Mouse (Mus musculus): ENCODE measurements around the gene Klhl10. TPM values are rescaled to one million over a fixed set of nuclear protein-coding genes. Genes with fewer than 3 reads are reported as not detected.

Gene Klhl10
- polyA plus RNA-seq, 1 experiment from 2014 or later: 0.63 TPM

DNA sequence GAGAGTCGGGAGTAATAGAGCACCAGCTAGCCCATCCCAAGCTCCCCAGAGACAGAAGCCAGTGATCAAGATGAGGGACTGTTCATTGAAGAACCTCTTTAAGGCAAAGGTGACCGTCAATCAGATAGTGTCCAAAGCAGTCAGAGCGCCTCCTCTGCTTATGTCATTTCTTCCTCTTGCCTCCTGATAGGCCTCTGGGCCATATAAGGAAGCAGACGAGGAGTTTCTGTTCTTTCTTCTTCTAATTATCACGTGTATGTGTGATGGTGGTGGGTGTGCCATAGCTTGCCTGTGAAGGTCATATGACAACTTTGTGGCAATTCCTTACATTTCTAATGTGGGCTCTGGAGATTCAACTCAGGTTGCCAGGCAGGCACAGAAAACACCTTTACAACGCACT, 40.9 kb upstream of the Klhl10 start:
- WGBS: 86% methylated on average over 6 of the region's 6 CpGs
- peaks cover 24% of the 10 kb centered on the region for H3K27me3 ChIP-seq (ENCODE audit: insufficient read depth, poor library complexity, severe bottlenecking)
- no peak overlapping the region for H3K4me3 ChIP-seq

DNA sequence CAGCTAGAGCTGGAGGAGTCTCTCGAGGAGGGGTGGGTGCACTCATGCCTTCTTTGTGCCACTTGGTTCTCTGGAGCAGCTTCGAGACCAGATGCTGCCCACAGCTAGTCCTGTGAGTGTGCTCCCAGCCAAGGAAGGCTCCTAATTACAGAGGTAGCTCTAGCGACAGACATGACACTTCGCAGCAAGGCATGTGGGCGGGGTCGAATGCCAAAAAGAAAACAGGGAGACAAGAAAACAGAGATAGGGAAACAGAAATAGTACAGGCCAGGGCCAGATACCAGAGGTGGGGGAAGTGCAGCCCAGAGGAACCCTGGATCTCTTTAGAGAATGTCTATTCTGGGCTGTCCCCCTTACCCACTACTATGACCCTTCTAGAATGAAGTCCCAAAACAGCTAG, 39.5 kb upstream of the Klhl10 start:
- Histone ChIP-seq H3K27me3 (ENCODE audit: insufficient read depth, poor library complexity, severe bottlenecking) (peaks cover 10% of the 10 kb centered on the region), H3K36me3 (no peaks in the 10 kb centered on the region), H3K27ac (peak overlapping the region; percentile 41; the same call in 1 of the 2 replicates), H3K4me1 (replicated peaks) (peaks cover 36% of the 10 kb centered on the region), H3K4me3 (no peak overlapping the region), H3K9me3 (no peaks in the 10 kb centered on the region)
- no peak for DNase-seq (ENCODE audit: low spot score)
- 41% methylated on average over 6 of the region's 6 CpGs for WGBS

More for the DNA sequence above, 40.9 kb upstream of the Klhl10 start:
- Histone ChIP-seq H3K9me3 (no peaks in the 10 kb centered on the region), H3K36me3 (no peaks in the 10 kb centered on the region), H3K27ac (no peak overlapping the region), H3K4me1 (replicated peaks) (peaks cover 50% of the 10 kb centered on the region)
- no peak for DNase-seq (ENCODE audit: low spot score)

GRCm38 (mm10) chr11:100402682-100403081, 39.0 kb upstream of the Klhl10 start:
- Histone ChIP-seq H3K36me3 (no peaks in the 10 kb centered on the region), H3K27ac (0 out of 2 replicates have a peak overlapping the region, but pooled peaks have one; percentile 41), H3K9me3 (no peaks in the 10 kb centered on the region), H3K27me3 (ENCODE audit: insufficient read depth, poor library complexity, severe bottlenecking) (peaks cover 8% of the 10 kb centered on the region; the same call in 1 of the 2 replicates), H3K4me3 (no peak overlapping the region), H3K4me1 (replicated peaks) (peaks cover 32% of the 10 kb centered on the region)
- WGBS: 81% methylated on average over 2 of the region's 2 CpGs
- DNase-seq (ENCODE audit: low spot score): no peak

- no peak overlapping the region for H3K4me3 ChIP-seq
- H3K27ac ChIP-seq: no peak overlapping the region
- peaks cover 8% of the 10 kb centered on the region; the same call in 1 of the 2 replicates for H3K27me3 ChIP-seq (ENCODE audit: insufficient read depth, poor library complexity, severe bottlenecking)
- no peaks in the 10 kb centered on the region for H3K9me3 ChIP-seq
- 79% methylated on average over 10 of the region's 10 CpGs for WGBS
- H3K36me3 ChIP-seq: peaks cover 6% of the 10 kb centered on the region; the same call in 1 of the 2 replicates
- no peak for DNase-seq (ENCODE audit: low spot score)
- peaks cover 24% of the 10 kb centered on the region for H3K4me1 ChIP-seq (replicated peaks)
Observed at GRCm38 (mm10) chr11:100403445-100404134, 38.1 kb upstream of the Klhl10 start.

DNA sequence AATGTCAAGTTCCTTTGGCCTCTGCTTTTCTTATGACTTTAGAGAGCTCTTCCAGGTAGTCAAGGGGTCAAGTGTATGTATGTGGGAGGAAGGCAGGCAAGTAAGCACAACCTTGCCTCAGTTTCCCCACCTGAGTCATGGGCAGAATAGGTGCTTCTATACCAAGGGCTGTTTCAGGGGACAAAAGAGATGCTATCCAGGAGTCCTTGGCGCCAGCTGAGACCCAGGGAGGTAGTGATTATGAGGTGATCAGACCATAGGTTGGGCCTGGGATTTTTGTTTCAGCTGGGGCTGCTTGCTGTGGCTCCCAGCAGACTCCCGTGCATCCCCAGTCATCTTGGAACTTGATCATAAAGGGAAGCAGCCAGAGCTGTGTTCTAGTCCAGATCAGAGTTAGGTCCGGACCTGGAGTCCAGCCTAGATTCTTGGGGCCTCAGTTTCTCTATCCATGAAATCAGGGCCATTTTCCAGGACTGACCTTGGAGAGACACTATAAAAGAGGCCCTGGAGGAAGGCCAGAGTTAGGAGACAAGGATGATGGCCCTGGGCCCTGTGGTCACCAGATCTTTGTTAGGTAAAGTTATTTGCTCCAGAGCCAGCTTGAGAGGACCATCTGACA, 37.2 kb upstream of the Klhl10 start:
- 83% methylated on average over 3 of the region's 3 CpGs for WGBS
- peaks cover 15% of the 10 kb centered on the region for H3K36me3 ChIP-seq
- H3K4me3 ChIP-seq: no peak overlapping the region
- H3K27me3 ChIP-seq (ENCODE audit: insufficient read depth, poor library complexity, severe bottlenecking): peaks cover 7% of the 10 kb centered on the region; the same call in 1 of the 2 replicates
- no peaks in the 10 kb centered on the region for H3K9me3 ChIP-seq
- H3K4me1 ChIP-seq (replicated peaks): peaks cover 24% of the 10 kb centered on the region
- DNase-seq (ENCODE audit: low spot score): no peak
- H3K27ac ChIP-seq: no peak overlapping the region

GRCm38 (mm10) chr11:100406273-100406672, 35.4 kb upstream of the Klhl10 start:
- Histone ChIP-seq H3K4me1 (replicated peaks) (peaks cover 24% of the 10 kb centered on the region), H3K27me3 (ENCODE audit: insufficient read depth, poor library complexity, severe bottlenecking) (no peaks in the 10 kb centered on the region), H3K4me3 (no peak overlapping the region), H3K27ac (no peak overlapping the region), H3K36me3 (peaks cover 26% of the 10 kb centered on the region), H3K9me3 (no peaks in the 10 kb centered on the region)
- WGBS: 81% methylated on average over 8 of the region's 8 CpGs
- no peak for DNase-seq (ENCODE audit: low spot score)

- Histone ChIP-seq H3K27ac (no peak overlapping the region), H3K4me1 (replicated peaks) (peaks cover 24% of the 10 kb centered on the region), H3K9me3 (no peaks in the 10 kb centered on the region), H3K36me3 (peaks cover 26% of the 10 kb centered on the region), H3K27me3 (ENCODE audit: insufficient read depth, poor library complexity, severe bottlenecking) (no peaks in the 10 kb centered on the region; the same call in 1 of the 2 replicates), H3K4me3 (no peak overlapping the region)
- 86% methylated on average over 5 of the region's 5 CpGs for WGBS
- DNase-seq (ENCODE audit: low spot score): no peak
Observed at GRCm38 (mm10) chr11:100406995-100407705, 34.6 kb upstream of the Klhl10 start.

DNA sequence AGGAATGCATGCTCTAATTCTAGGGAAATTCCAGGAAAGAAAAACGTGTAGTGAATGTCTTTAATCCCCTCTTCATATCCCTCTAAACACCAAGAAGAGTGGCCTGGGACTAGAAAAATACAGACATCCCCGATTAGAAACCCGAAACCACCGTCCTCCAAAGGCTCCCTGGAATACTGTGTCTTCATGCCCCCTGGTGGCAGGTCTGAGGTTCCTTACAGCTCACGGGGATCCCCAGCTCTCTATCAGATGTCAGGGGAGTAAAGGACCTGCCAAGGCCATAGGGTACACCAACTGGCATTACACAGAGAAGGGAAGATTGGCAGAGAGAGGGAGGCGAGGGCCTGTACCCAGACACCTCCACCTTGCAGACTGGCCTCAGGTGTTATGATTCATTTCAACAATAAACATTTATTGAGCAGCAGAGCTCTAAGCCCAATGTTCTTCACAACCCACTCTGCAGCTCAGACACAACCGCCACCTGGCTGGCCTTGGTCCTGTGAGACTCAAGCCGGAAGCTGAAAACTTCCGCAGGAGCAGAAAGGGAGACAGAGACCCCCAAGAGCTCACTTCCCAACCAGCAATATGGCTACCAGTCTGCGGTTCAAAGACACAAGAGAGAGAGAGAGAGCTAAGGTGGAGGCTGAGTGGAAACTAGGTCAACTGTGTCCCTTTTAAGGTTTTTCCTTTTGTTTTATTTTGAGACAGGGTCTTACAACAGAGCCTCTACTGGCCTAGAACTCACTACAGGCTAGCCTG, 33.5 kb upstream of the Klhl10 start:
- Histone ChIP-seq H3K27ac (no peak overlapping the region), H3K4me1 (replicated peaks) (peaks cover 25% of the 10 kb centered on the region), H3K9me3 (no peaks in the 10 kb centered on the region), H3K36me3 (peaks cover 29% of the 10 kb centered on the region), H3K4me3 (no peak overlapping the region), H3K27me3 (ENCODE audit: insufficient read depth, poor library complexity, severe bottlenecking) (peaks cover under 1% of the 10 kb centered on the region)
- 50% methylated on average over 10 of the region's 10 CpGs for WGBS
- DNase-seq (ENCODE audit: low spot score): peak; percentile 50

- H3K4me1 ChIP-seq (replicated peaks): peaks cover 25% of the 10 kb centered on the region
Observed at GRCm38 (mm10) chr11:100408835-100409462, 32.8 kb upstream of the Klhl10 start.

DNA sequence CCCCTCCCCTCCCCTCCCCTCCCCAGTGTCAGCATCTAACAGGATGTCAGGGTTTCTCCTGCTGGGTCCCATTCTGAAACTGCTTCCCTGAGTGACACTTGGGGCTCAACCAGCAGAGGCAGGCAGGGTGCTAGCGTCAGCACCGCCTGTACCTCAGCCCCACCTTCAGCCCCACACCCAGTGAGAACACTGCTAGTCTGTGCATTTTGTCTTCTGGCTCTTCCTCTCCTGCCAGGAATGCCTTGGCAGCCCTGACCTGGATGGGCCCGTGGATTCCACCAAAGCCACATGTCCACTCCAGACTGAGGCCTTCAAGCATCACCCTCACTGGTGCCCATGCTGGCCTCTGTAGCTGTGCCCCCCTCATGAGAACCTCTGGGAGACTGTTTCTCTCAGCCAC, 32.0 kb upstream of the Klhl10 start:
- Histone ChIP-seq H3K27me3 (ENCODE audit: insufficient read depth, poor library complexity, severe bottlenecking) (peaks cover 9% of the 10 kb centered on the region), H3K4me3 (no peak overlapping the region), H3K27ac (no peak overlapping the region), H3K9me3 (no peaks in the 10 kb centered on the region), H3K4me1 (replicated peaks) (peaks cover 31% of the 10 kb centered on the region), H3K36me3 (peaks cover 29% of the 10 kb centered on the region)
- 76% methylated on average over 3 of the region's 3 CpGs for WGBS
- DNase-seq (ENCODE audit: low spot score): no peak

More at GRCm38 (mm10) chr11:100408835-100409462, 32.8 kb upstream of the Klhl10 start:
- peaks cover 8% of the 10 kb centered on the region for H3K27me3 ChIP-seq (ENCODE audit: insufficient read depth, poor library complexity, severe bottlenecking)
- H3K27ac ChIP-seq: no peak overlapping the region
- WGBS: 93% methylated on average over 12 of the region's 12 CpGs
- no peak for DNase-seq (ENCODE audit: low spot score)
- H3K9me3 ChIP-seq: no peaks in the 10 kb centered on the region
- H3K36me3 ChIP-seq: peaks cover 29% of the 10 kb centered on the region
- H3K4me3 ChIP-seq: no peak overlapping the region

- H3K36me3 ChIP-seq: peaks cover 29% of the 10 kb centered on the region
- DNase-seq (ENCODE audit: low spot score): no peak
- WGBS: 86% methylated on average over 11 of the region's 11 CpGs
- peaks cover 28% of the 10 kb centered on the region for H3K27me3 ChIP-seq (ENCODE audit: insufficient read depth, poor library complexity, severe bottlenecking)
- H3K4me1 ChIP-seq (replicated peaks): peaks cover 51% of the 10 kb centered on the region
- H3K27ac ChIP-seq: peak overlapping the region; percentile 40; the same call in 1 of the 2 replicates
- no peaks in the 10 kb centered on the region for H3K9me3 ChIP-seq
- H3K4me3 ChIP-seq: no peak overlapping the region; the same call in 1 of the 2 replicates
Observed at GRCm38 (mm10) chr11:100411736-100412135, 30.0 kb upstream of the Klhl10 start.

GRCm38 (mm10) chr11:100413541-100413940, 28.2 kb upstream of the Klhl10 start:
- Histone ChIP-seq H3K4me3 (peak overlapping the region; percentile 76), H3K27ac (peak overlapping the region; percentile 90), H3K36me3 (peaks cover 24% of the 10 kb centered on the region), H3K4me1 (replicated peaks) (peaks cover 51% of the 10 kb centered on the region), H3K27me3 (ENCODE audit: insufficient read depth, poor library complexity, severe bottlenecking) (peaks cover 35% of the 10 kb centered on the region), H3K9me3 (no peaks in the 10 kb centered on the region)
- 81% methylated on average over 11 of the region's 11 CpGs for WGBS
- DNase-seq (ENCODE audit: low spot score): no peak
